Mouse (Mus musculus): Measurements from ENCODE around the gene Snapin. TPM values are rescaled to one million over a fixed set of nuclear protein-coding genes. Genes with fewer than 3 reads are reported as not detected.

Gene Snapin
- polyA plus RNA-seq, 1 experiment from 2014 or later = 79.6 TPM

- Histone ChIP-seq H3K4me3 (replicated peaks; ENCODE audit: low read depth, low read length) (no peak within 1 kb of the TSS), H3K27me3 (ENCODE audit: insufficient read depth, low read length) (no peaks in the 10 kb centered on the region), H3K27ac (no peak within 1 kb of the TSS), H3K4me2 (ENCODE audit: low read length) (no peak within 1 kb of the TSS), H3K9me3 (replicated peaks; ENCODE audit: low read length) (no peaks in the 10 kb centered on the region), H3K4me1 (replicated peaks; ENCODE audit: insufficient read depth, low read length) (no peaks in the 10 kb centered on the region), H3K9ac (ENCODE audit: low read depth, low read length) (no peak within 1 kb of the TSS), H3K36me3 (ENCODE audit: insufficient read depth, low read length) (no peaks in the 10 kb centered on the region)
- WGBS = 56% methylated on average over 5 of the region's 5 CpGs
- no peak for TF ChIP-seq CTCF (IDR thresholded peaks at IDR 0.05; ENCODE audit: low read depth)
- ATAC-seq (replicated peaks; ENCODE audit: low FRiP score, low read depth) (no peak; the same call in 1 of the 2 replicates), DNase-seq (ENCODE audit: low spot score) (peak; percentile 24)
Measured at GRCm38 (mm10) chr3:90526580-90526979, 35.7 kb upstream of the Snapin start, which contains the start of gene S100a14. TSS of gene S100a14 (plus strand) at chr3:90526856.

- no peaks in the 10 kb centered on the region for H3K9me3 ChIP-seq (replicated peaks; ENCODE audit: low read length)
- no peaks in the 10 kb centered on the region for H3K4me1 ChIP-seq (replicated peaks; ENCODE audit: insufficient read depth, low read length)
- no peaks in the 10 kb centered on the region for H3K27me3 ChIP-seq (ENCODE audit: insufficient read depth, low read length)
- ATAC-seq (replicated peaks; ENCODE audit: low FRiP score, low read depth) = no peak
- no peaks in the 10 kb centered on the region for H3K36me3 ChIP-seq (ENCODE audit: insufficient read depth, low read length)
- no peak for TF ChIP-seq CTCF (IDR thresholded peaks at IDR 0.05; ENCODE audit: low read depth)
- H3K4me2 ChIP-seq (ENCODE audit: low read length) = no peak overlapping the region
- H3K27ac ChIP-seq = no peak overlapping the region
- no peak overlapping the region for H3K4me3 ChIP-seq (replicated peaks; ENCODE audit: low read depth, low read length)
- WGBS = 73% methylated on average over 2 of the region's 2 CpGs
- DNase-seq (ENCODE audit: low spot score) = no peak
- H3K9ac ChIP-seq (ENCODE audit: low read depth, low read length) = no peak overlapping the region
Measured at GRCm38 (mm10) chr3:90526076-90526475, 35.2 kb upstream of the Snapin start.

GRCm38 (mm10) chr3:90525421-90525820, 34.6 kb upstream of the Snapin start:
- peak; percentile 87 for TF ChIP-seq CTCF (IDR thresholded peaks at IDR 0.05; ENCODE audit: low read depth)
- WGBS = 58% methylated on average over 4 of the region's 4 CpGs
- ATAC-seq (replicated peaks; ENCODE audit: low FRiP score, low read depth) = peak; percentile 60; the same call in 1 of the 2 replicates
- no peak overlapping the region for H3K4me2 ChIP-seq (ENCODE audit: low read length)
- H3K4me3 ChIP-seq (replicated peaks; ENCODE audit: low read depth, low read length) = no peak overlapping the region
- no peak overlapping the region for H3K27ac ChIP-seq
- H3K27me3 ChIP-seq (ENCODE audit: insufficient read depth, low read length) = no peaks in the 10 kb centered on the region
- H3K9ac ChIP-seq (ENCODE audit: low read depth, low read length) = no peak overlapping the region
- no peaks in the 10 kb centered on the region for H3K36me3 ChIP-seq (ENCODE audit: insufficient read depth, low read length)
- H3K4me1 ChIP-seq (replicated peaks; ENCODE audit: insufficient read depth, low read length) = no peaks in the 10 kb centered on the region
- H3K9me3 ChIP-seq (replicated peaks; ENCODE audit: low read length) = no peaks in the 10 kb centered on the region
- peak; percentile 95 for DNase-seq (ENCODE audit: low spot score)

DNA sequence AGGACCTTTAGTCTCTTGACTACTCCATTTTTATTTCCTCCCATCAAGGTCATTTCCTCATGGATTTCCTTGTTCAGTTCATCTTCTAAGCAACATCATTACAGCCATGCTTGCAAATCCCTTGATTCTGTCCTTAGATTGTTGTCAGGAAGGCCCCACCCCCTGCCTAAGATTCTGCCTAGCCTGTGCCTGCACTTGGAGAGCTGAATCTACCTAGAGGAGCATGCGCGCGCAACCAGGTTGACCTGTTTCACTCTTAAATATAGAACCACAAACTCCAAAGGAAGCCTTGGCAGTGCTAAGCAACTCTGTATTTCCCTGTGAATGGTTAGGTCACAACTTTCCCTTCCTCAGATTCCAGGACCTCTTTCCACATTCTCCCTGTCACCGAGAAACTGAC, 26.9 kb upstream of the Snapin start:
- Histone ChIP-seq H3K9ac (ENCODE audit: low read depth, low read length) (no peak overlapping the region), H3K4me2 (ENCODE audit: low read length) (no peak overlapping the region), H3K9me3 (replicated peaks; ENCODE audit: low read length) (no peaks in the 10 kb centered on the region), H3K4me1 (replicated peaks; ENCODE audit: insufficient read depth, low read length) (peaks cover 16% of the 10 kb centered on the region), H3K27ac (no peak overlapping the region), H3K27me3 (ENCODE audit: insufficient read depth, low read length) (no peaks in the 10 kb centered on the region), H3K36me3 (ENCODE audit: insufficient read depth, low read length) (no peaks in the 10 kb centered on the region), H3K4me3 (replicated peaks; ENCODE audit: low read depth, low read length) (no peak overlapping the region)
- no peak for TF ChIP-seq CTCF (IDR thresholded peaks at IDR 0.05; ENCODE audit: low read depth)
- 75% methylated on average over 4 of the region's 4 CpGs for WGBS
- DNase-seq (ENCODE audit: low spot score) (no peak), ATAC-seq (replicated peaks; ENCODE audit: low FRiP score, low read depth) (no peak)

GRCm38 (mm10) chr3:90515789-90516188, 25.0 kb upstream of the Snapin start:
- no peak for ATAC-seq (replicated peaks; ENCODE audit: low FRiP score, low read depth)
- 94% methylated on average over 4 of the region's 4 CpGs for WGBS
- peaks cover 16% of the 10 kb centered on the region for H3K4me1 ChIP-seq (replicated peaks; ENCODE audit: insufficient read depth, low read length)
- no peaks in the 10 kb centered on the region for H3K36me3 ChIP-seq (ENCODE audit: insufficient read depth, low read length)
- peak overlapping the region; percentile 84; the same call in 1 of the 2 replicates for H3K4me2 ChIP-seq (ENCODE audit: low read length)
- DNase-seq (ENCODE audit: low spot score) = no peak
- H3K27me3 ChIP-seq (ENCODE audit: insufficient read depth, low read length) = no peaks in the 10 kb centered on the region
- no peak overlapping the region for H3K27ac ChIP-seq
- no peak overlapping the region for H3K9ac ChIP-seq (ENCODE audit: low read depth, low read length)
- no peak for TF ChIP-seq CTCF (IDR thresholded peaks at IDR 0.05; ENCODE audit: low read depth)
- H3K9me3 ChIP-seq (replicated peaks; ENCODE audit: low read length) = no peaks in the 10 kb centered on the region
- H3K4me3 ChIP-seq (replicated peaks; ENCODE audit: low read depth, low read length) = no peak overlapping the region

GRCm38 (mm10) chr3:90515242-90515641, 24.4 kb upstream of the Snapin start:
- peak overlapping the region; percentile 84 for H3K4me2 ChIP-seq (ENCODE audit: low read length)
- no peak for TF ChIP-seq CTCF (IDR thresholded peaks at IDR 0.05; ENCODE audit: low read depth)
- H3K27ac ChIP-seq = peak overlapping the region; percentile 81
- 36% methylated on average over 1 of the region's 1 CpGs for WGBS
- H3K4me1 ChIP-seq (replicated peaks; ENCODE audit: insufficient read depth, low read length) = peaks cover 16% of the 10 kb centered on the region
- DNase-seq (ENCODE audit: low spot score) (peak; percentile 21), ATAC-seq (replicated peaks; ENCODE audit: low FRiP score, low read depth) (no peak)
- peak overlapping the region; percentile 46 for H3K4me3 ChIP-seq (replicated peaks; ENCODE audit: low read depth, low read length)
- no peaks in the 10 kb centered on the region for H3K36me3 ChIP-seq (ENCODE audit: insufficient read depth, low read length)
- H3K9me3 ChIP-seq (replicated peaks; ENCODE audit: low read length) = no peaks in the 10 kb centered on the region
- H3K9ac ChIP-seq (ENCODE audit: low read depth, low read length) = peak overlapping the region; percentile 58
- no peaks in the 10 kb centered on the region for H3K27me3 ChIP-seq (ENCODE audit: insufficient read depth, low read length)

GRCm38 (mm10) chr3:90514691-90515090, 23.9 kb upstream of the Snapin start:
- H3K4me2 ChIP-seq (ENCODE audit: low read length) = peak overlapping the region; percentile 84
- H3K4me3 ChIP-seq (replicated peaks; ENCODE audit: low read depth, low read length) = peak overlapping the region; percentile 46
- DNase-seq (ENCODE audit: low spot score) (peak; percentile 88), ATAC-seq (replicated peaks; ENCODE audit: low FRiP score, low read depth) (peak; percentile 73)
- H3K9ac ChIP-seq (ENCODE audit: low read depth, low read length) = peak overlapping the region; percentile 58
- no peaks in the 10 kb centered on the region for H3K27me3 ChIP-seq (ENCODE audit: insufficient read depth, low read length)
- no peaks in the 10 kb centered on the region for H3K36me3 ChIP-seq (ENCODE audit: insufficient read depth, low read length)
- WGBS = under 1% methylated on average over 10 of the region's 10 CpGs
- TF ChIP-seq CTCF (IDR thresholded peaks at IDR 0.05; ENCODE audit: low read depth) = no peak
- H3K27ac ChIP-seq = peak overlapping the region; percentile 81
- no peaks in the 10 kb centered on the region for H3K9me3 ChIP-seq (replicated peaks; ENCODE audit: low read length)
- peaks cover 16% of the 10 kb centered on the region for H3K4me1 ChIP-seq (replicated peaks; ENCODE audit: insufficient read depth, low read length)
